19 mouse cellular contexts compared by ENCODE assay signal in genomic region chr8:91490065-91490464, GRCm38 (mm10).
"Had no signal": no experiment of that assay in that cellular context is flagged by ENCODE, and none has a peak within 500 bp of the region (broad histone marks: within the 10 kb centered on the region; RNA-seq: fewer than 3 reads in every experiment).

No protein-coding gene starts in this region.

- ATAC-seq: lung, postnatal 0 days; midbrain, embryonic 13.5 days; midbrain, embryonic 15.5 days had no signal

- H3K4me3 ChIP-seq: midbrain, embryonic 10.5 days; midbrain, embryonic 13.5 days; midbrain, embryonic 15.5 days; myocyte; neural tube, embryonic 13.5 days; neural tube, embryonic 15.5 days had no signal

- H3K9ac ChIP-seq: liver, embryonic 14.5 days; midbrain, embryonic 13.5 days; midbrain, embryonic 15.5 days; neural tube, embryonic 13.5 days; neural tube, embryonic 15.5 days had no signal

- H3K9me3 ChIP-seq: midbrain, embryonic 10.5 days; midbrain, embryonic 13.5 days; midbrain, embryonic 15.5 days; neural tube, embryonic 13.5 days; neural tube, embryonic 15.5 days had no signal

- H3K36me3 ChIP-seq: midbrain, embryonic 15.5 days had no signal

- DNase-seq: lung, adult 18-20 months; lung, postnatal 14 days; lung, postnatal 4 days; retina, postnatal 1 day; right cerebral cortex, adult 18-20 months; right cerebral cortex, postnatal 25 days; right cerebral cortex, postnatal 4 days; spleen, adult 18-20 months; thymus, adult 18-20 months; thymus, postnatal 14 days; thymus, postnatal 36 days had no signal

- H3K4me2 ChIP-seq: midbrain, embryonic 13.5 days; neural tube, embryonic 13.5 days; neural tube, embryonic 15.5 days had no signal

- H3K27ac ChIP-seq: liver, embryonic 14.5 days; midbrain, embryonic 10.5 days; midbrain, embryonic 15.5 days; neural tube, embryonic 13.5 days; neural tube, embryonic 15.5 days had no signal
